Mouse (Mus musculus): Measurements from ENCODE around the gene Rab3il1. TPM values are rescaled to one million over a fixed set of nuclear protein-coding genes. Genes with fewer than 3 reads are reported as not detected.

Gene Rab3il1
- polyA plus RNA-seq, 1 experiment from 2014 or later: 74.9 TPM

- Histone ChIP-seq H3K36me3 (replicated peaks; ENCODE audit: insufficient read depth, low read length) (peaks cover 32% of the 10 kb centered on the region), H3K4me2 (ENCODE audit: low read depth, low read length) (no peak overlapping the region), H3K4me3 (ENCODE audit: low read depth, low read length) (no peak overlapping the region), H3K4me1 (ENCODE audit: insufficient read depth) (peaks cover 31% of the 10 kb centered on the region), H3K9ac (replicated peaks) (no peak overlapping the region), H3K9me3 (ENCODE audit: low read length) (no peaks in the 10 kb centered on the region), H3K27ac (ENCODE audit: low read depth) (peak overlapping the region; percentile 26), H3K27me3 (ENCODE audit: insufficient read depth, low read length) (no peaks in the 10 kb centered on the region)
- DNase-seq: peak; percentile 40
- WGBS (ENCODE audit: insufficient replicate concordance): 92% methylated on average over 2 of the region's 2 CpGs
- TF ChIP-seq CTCF (IDR thresholded peaks at IDR 0.05; ENCODE audit: low read depth) (no peak), EP300 (IDR thresholded peaks at IDR 0.05; ENCODE audit: low read depth) (no peak)
- ATAC-seq: no peak
These were observed 15.5 kb upstream of the Rab3il1 start for GRCm38 (mm10) chr19:9985900-9986421.

- no peak for DNase-seq
- Histone ChIP-seq H3K4me2 (ENCODE audit: low read depth, low read length) (no peak overlapping the region), H3K4me3 (ENCODE audit: low read depth, low read length) (no peak overlapping the region), H3K27ac (ENCODE audit: low read depth) (peak overlapping the region; percentile 31; the same call in 1 of the 2 replicates), H3K9me3 (ENCODE audit: low read length) (no peaks in the 10 kb centered on the region), H3K36me3 (replicated peaks; ENCODE audit: insufficient read depth, low read length) (peaks cover 32% of the 10 kb centered on the region), H3K4me1 (ENCODE audit: insufficient read depth) (peaks cover 22% of the 10 kb centered on the region), H3K27me3 (ENCODE audit: insufficient read depth, low read length) (no peaks in the 10 kb centered on the region), H3K9ac (replicated peaks) (no peak overlapping the region)
- ATAC-seq: no peak
- WGBS (ENCODE audit: insufficient replicate concordance): 55% methylated on average over 6 of the region's 6 CpGs
- no peak for TF ChIP-seq EP300 (IDR thresholded peaks at IDR 0.05; ENCODE audit: low read depth)
- TF ChIP-seq CTCF (IDR thresholded peaks at IDR 0.05; ENCODE audit: low read depth): no peak
These were observed 14.3 kb upstream of the Rab3il1 start for GRCm38 (mm10) chr19:9987192-9987591.

- ATAC-seq (no peak), DNase-seq (no peak)
- peaks cover 32% of the 10 kb centered on the region for H3K36me3 ChIP-seq (replicated peaks; ENCODE audit: insufficient read depth, low read length)
- H3K4me2 ChIP-seq (ENCODE audit: low read depth, low read length): no peak overlapping the region
- H3K27ac ChIP-seq (ENCODE audit: low read depth): 0 out of 2 replicates have a peak overlapping the region, but pooled peaks have one; percentile 31
- H3K4me1 ChIP-seq (ENCODE audit: insufficient read depth): peaks cover 22% of the 10 kb centered on the region
- H3K4me3 ChIP-seq (ENCODE audit: low read depth, low read length): no peak overlapping the region
- no peaks in the 10 kb centered on the region for H3K9me3 ChIP-seq (ENCODE audit: low read length)
- no peak overlapping the region for H3K9ac ChIP-seq (replicated peaks)
- no peaks in the 10 kb centered on the region for H3K27me3 ChIP-seq (ENCODE audit: insufficient read depth, low read length)
- TF ChIP-seq CTCF (IDR thresholded peaks at IDR 0.05; ENCODE audit: low read depth) (no peak), EP300 (IDR thresholded peaks at IDR 0.05; ENCODE audit: low read depth) (no peak)
These were observed 13.9 kb upstream of the Rab3il1 start for GRCm38 (mm10) chr19:9987593-9987992.

- ATAC-seq: no peak
- Histone ChIP-seq H3K9ac (replicated peaks) (no peak overlapping the region), H3K36me3 (replicated peaks; ENCODE audit: insufficient read depth, low read length) (peaks cover 22% of the 10 kb centered on the region), H3K9me3 (ENCODE audit: low read length) (no peaks in the 10 kb centered on the region), H3K4me2 (ENCODE audit: low read depth, low read length) (peak overlapping the region; percentile 42), H3K27me3 (ENCODE audit: insufficient read depth, low read length) (no peaks in the 10 kb centered on the region), H3K4me3 (ENCODE audit: low read depth, low read length) (no peak overlapping the region), H3K4me1 (ENCODE audit: insufficient read depth) (peaks cover 19% of the 10 kb centered on the region), H3K27ac (ENCODE audit: low read depth) (0 out of 2 replicates have a peak overlapping the region, but pooled peaks have one; percentile 1)
- TF ChIP-seq EP300 (IDR thresholded peaks at IDR 0.05; ENCODE audit: low read depth) (no peak), CTCF (IDR thresholded peaks at IDR 0.05; ENCODE audit: low read depth) (peak; percentile 92)
- DNase-seq: peak; percentile 45
- whole genome bisulfite sequencing (ENCODE audit: insufficient replicate concordance): 56% methylated on average over 17 of the region's 17 CpGs
These were observed 12.1 kb upstream of the Rab3il1 start for GRCm38 (mm10) chr19:9989171-9989883.

- H3K27me3 ChIP-seq (ENCODE audit: insufficient read depth, low read length): no peaks in the 10 kb centered on the region
- ATAC-seq: no peak
- H3K4me2 ChIP-seq (ENCODE audit: low read depth, low read length): 0 out of 2 replicates have a peak overlapping the region, but pooled peaks have one; percentile 42
- H3K9ac ChIP-seq (replicated peaks): no peak overlapping the region
- TF ChIP-seq EP300 (IDR thresholded peaks at IDR 0.05; ENCODE audit: low read depth): peak; percentile 80
- TF ChIP-seq CTCF (IDR thresholded peaks at IDR 0.05; ENCODE audit: low read depth): no peak
- no peak for DNase-seq
- H3K4me1 ChIP-seq (ENCODE audit: insufficient read depth): peaks cover 14% of the 10 kb centered on the region
- H3K4me3 ChIP-seq (ENCODE audit: low read depth, low read length): no peak overlapping the region
- no peak overlapping the region for H3K27ac ChIP-seq (ENCODE audit: low read depth)
- no peaks in the 10 kb centered on the region for H3K9me3 ChIP-seq (ENCODE audit: low read length)
- H3K36me3 ChIP-seq (replicated peaks; ENCODE audit: insufficient read depth, low read length): peaks cover 16% of the 10 kb centered on the region
These were observed 11.6 kb upstream of the Rab3il1 start for GRCm38 (mm10) chr19:9989884-9990256.

- 0 out of 2 replicates have a peak, but pooled peaks cover 2% of the 10 kb centered on the region for H3K36me3 ChIP-seq (replicated peaks; ENCODE audit: insufficient read depth, low read length)
- ATAC-seq (peak; percentile 24; the same call in 1 of the 2 replicates), DNase-seq (peak; percentile 88)
- no peak overlapping the region for H3K4me2 ChIP-seq (ENCODE audit: low read depth, low read length)
- 25% methylated on average over 5 of the region's 5 CpGs for WGBS (ENCODE audit: insufficient replicate concordance)
- H3K9ac ChIP-seq (replicated peaks): no peak overlapping the region
- H3K4me1 ChIP-seq (ENCODE audit: insufficient read depth): peaks cover 14% of the 10 kb centered on the region
- peak; percentile 98 for TF ChIP-seq CTCF (IDR thresholded peaks at IDR 0.05; ENCODE audit: low read depth)
- no peak for TF ChIP-seq EP300 (IDR thresholded peaks at IDR 0.05; ENCODE audit: low read depth)
- no peak overlapping the region for H3K27ac ChIP-seq (ENCODE audit: low read depth)
- no peaks in the 10 kb centered on the region for H3K27me3 ChIP-seq (ENCODE audit: insufficient read depth, low read length)
- no peak overlapping the region for H3K4me3 ChIP-seq (ENCODE audit: low read depth, low read length)
- H3K9me3 ChIP-seq (ENCODE audit: low read length): no peaks in the 10 kb centered on the region
These were observed 10.2 kb upstream of the Rab3il1 start for GRCm38 (mm10) chr19:9991304-9991703.

Data from liver, postnatal 0 days (tissue).